Mouse (Mus musculus): ENCODE measurements around the gene Tbx15. TPM values are rescaled to one million over a fixed set of nuclear protein-coding genes. Genes with fewer than 3 reads are reported as not detected.

Tbx15 gene
- polyA plus RNA-seq, 1 experiment from 2014 or later, result 1.1 TPM

DNA sequence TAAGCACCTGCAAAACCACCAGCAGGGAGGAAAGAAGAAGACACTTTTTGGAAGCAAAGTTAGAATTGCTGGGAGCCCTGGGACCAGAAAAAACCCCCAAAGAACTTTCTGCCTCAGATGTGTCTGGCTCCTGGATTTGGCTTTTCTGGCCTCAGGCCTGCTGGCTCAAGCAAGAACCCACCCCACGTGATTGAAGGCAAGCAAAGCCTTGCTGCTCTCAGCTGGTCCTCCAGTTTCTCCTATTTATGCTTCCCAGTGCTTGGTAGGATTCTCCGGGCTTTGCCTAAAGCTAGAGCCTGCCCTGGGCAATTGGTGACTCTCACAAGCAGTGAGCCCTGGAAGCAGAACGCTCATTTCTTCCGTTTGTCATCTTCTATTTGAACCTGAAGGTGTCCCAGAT lies 7.4 kb downstream of the Tbx15 start:
- H3K4me1 ChIP-seq (ENCODE audit: control insufficient read depth, insufficient read depth, low read length), result no peaks in the 10 kb centered on the region
- H3K36me3 ChIP-seq (ENCODE audit: control insufficient read depth, insufficient read depth, low read length), result no peaks in the 10 kb centered on the region
- no peak overlapping the region for H3K27ac ChIP-seq (ENCODE audit: low read length)
- no peak overlapping the region for H3K4me3 ChIP-seq (replicated peaks; ENCODE audit: low read length)
- WGBS, result 4% methylated on average over 4 of the region's 4 CpGs
- no peaks in the 10 kb centered on the region for H3K9me3 ChIP-seq (replicated peaks; ENCODE audit: control insufficient read depth, low read length)
- H3K27me3 ChIP-seq (ENCODE audit: control insufficient read depth, insufficient read depth, low read length), result peaks cover 94% of the 10 kb centered on the region
- no peak overlapping the region for H3K9ac ChIP-seq (ENCODE audit: low read length)
- no peak overlapping the region for H3K4me2 ChIP-seq (ENCODE audit: low read depth, low read length)
- no peak for ATAC-seq (ENCODE audit: insufficient read depth, low FRiP score)

DNA sequence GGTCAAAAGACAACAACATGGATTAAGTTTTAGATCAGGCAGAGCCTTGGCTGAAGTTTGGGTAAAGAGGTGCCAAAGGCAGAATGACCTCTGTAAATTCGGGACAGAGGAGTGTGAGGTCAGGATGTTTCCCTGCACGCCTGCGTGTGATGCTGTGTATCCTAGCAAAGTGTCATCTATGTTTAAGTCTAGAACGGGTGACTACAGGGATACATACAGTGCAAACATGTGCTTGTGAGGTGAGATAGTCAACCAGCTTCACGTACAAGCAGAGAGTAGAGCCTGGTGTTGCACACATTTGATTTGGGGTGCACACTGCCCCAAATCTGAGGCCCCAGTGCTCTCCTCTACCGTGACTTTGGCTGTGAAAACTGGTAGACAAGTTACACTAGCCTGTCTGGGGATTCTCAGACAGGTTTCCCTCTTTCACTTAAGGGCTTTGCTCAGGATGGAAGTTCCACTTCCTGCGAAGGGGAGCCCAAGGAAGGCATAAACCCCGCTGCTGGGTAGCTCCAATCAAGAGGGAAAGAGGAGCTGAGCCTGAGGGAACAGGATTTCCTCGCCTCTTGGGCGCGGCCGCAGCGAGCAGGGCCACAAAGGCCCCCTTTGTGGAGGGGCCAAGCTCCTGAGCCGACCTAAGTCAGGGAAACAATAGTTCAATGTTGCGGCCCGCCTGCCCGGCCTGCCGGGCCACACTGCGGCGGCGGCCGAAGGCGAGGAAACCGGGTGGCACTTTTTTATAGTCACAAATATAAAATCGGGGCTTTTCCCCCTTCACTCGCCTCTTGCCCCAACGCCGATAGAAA lies 8.0 kb downstream of the Tbx15 start:
- no peak overlapping the region for H3K9ac ChIP-seq (ENCODE audit: low read length)
- no peaks in the 10 kb centered on the region for H3K36me3 ChIP-seq (ENCODE audit: control insufficient read depth, insufficient read depth, low read length)
- H3K4me3 ChIP-seq (replicated peaks; ENCODE audit: low read length), result no peak overlapping the region
- H3K4me2 ChIP-seq (ENCODE audit: low read depth, low read length), result no peak overlapping the region
- 2% methylated on average over 28 of the region's 28 CpGs for WGBS
- no peak overlapping the region for H3K27ac ChIP-seq (ENCODE audit: low read length)
- ATAC-seq (ENCODE audit: insufficient read depth, low FRiP score), result no peak
- H3K9me3 ChIP-seq (replicated peaks; ENCODE audit: control insufficient read depth, low read length), result no peaks in the 10 kb centered on the region
- peaks cover 95% of the 10 kb centered on the region for H3K27me3 ChIP-seq (ENCODE audit: control insufficient read depth, insufficient read depth, low read length)
- H3K4me1 ChIP-seq (ENCODE audit: control insufficient read depth, insufficient read depth, low read length), result no peaks in the 10 kb centered on the region; the same call in 1 of the 2 replicates

DNA sequence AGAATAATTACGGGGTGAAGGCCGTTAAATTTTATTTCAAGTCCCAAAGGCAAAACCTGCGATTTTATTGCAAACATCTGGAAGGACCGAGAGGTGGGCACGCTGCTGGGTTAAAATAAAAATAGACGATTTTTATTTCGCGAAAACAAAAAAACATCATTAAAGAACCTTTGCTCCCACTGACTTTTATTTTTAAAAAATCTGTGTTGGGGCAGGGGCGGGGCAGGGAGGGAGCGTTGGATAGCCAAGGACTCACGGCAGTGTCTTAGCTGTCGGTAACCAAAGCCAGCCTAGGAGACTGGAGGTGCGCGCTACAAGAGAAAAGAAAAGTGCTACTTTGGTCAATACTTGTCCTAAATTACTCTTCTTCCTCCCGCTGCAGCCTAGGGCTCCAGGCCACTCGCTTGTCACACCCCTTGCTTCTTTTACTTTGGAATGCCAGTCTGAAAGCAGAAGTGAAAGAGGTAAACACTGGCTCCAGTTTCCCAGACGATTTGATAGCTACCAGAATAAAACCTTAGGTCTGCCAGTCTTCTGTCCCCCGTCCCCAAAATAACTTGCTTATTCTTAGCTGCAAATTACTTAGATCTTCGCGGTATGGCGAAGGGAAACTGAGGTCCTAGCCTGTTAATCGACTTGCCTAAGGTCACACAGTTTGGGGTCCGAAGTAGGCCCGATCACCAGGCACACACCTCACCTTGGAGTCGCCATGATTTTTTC lies 8.8 kb downstream of the Tbx15 start:
- Histone ChIP-seq H3K27ac (ENCODE audit: low read length) (no peak overlapping the region), H3K27me3 (ENCODE audit: control insufficient read depth, insufficient read depth, low read length) (peaks cover 92% of the 10 kb centered on the region), H3K9me3 (replicated peaks; ENCODE audit: control insufficient read depth, low read length) (no peaks in the 10 kb centered on the region), H3K4me2 (ENCODE audit: low read depth, low read length) (no peak overlapping the region), H3K4me3 (replicated peaks; ENCODE audit: low read length) (no peak overlapping the region), H3K36me3 (ENCODE audit: control insufficient read depth, insufficient read depth, low read length) (no peaks in the 10 kb centered on the region), H3K4me1 (ENCODE audit: control insufficient read depth, insufficient read depth, low read length) (peaks cover 6% of the 10 kb centered on the region), H3K9ac (ENCODE audit: low read length) (no peak overlapping the region)
- no peak for ATAC-seq (ENCODE audit: insufficient read depth, low FRiP score)
- 2% methylated on average over 25 of the region's 25 CpGs for WGBS

DNA sequence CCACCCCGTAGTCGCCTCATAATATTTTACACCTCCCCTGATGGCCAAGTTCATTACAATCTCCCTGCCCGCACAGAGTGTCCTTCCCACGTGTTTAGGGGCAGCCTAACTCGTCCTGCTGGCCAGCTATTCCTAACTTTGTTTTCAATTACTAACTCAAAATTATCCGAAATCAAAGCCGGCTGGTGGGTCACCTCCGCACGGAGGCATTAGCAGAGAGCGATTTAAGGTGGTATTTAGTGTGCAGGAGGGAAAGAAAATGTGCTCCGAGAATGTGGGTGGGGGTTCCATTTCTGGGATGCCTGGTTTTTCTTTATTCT lies 9.3 kb downstream of the Tbx15 start:
- H3K4me1 ChIP-seq (ENCODE audit: control insufficient read depth, insufficient read depth, low read length), result peaks cover 8% of the 10 kb centered on the region
- WGBS, result 3% methylated on average over 11 of the region's 11 CpGs
- H3K27me3 ChIP-seq (ENCODE audit: control insufficient read depth, insufficient read depth, low read length), result peaks cover 93% of the 10 kb centered on the region
- H3K4me3 ChIP-seq (replicated peaks; ENCODE audit: low read length), result no peak overlapping the region
- ATAC-seq (ENCODE audit: insufficient read depth, low FRiP score), result no peak
- H3K9ac ChIP-seq (ENCODE audit: low read length), result no peak overlapping the region
- H3K9me3 ChIP-seq (replicated peaks; ENCODE audit: control insufficient read depth, low read length), result no peaks in the 10 kb centered on the region
- H3K27ac ChIP-seq (ENCODE audit: low read length), result no peak overlapping the region
- H3K4me2 ChIP-seq (ENCODE audit: low read depth, low read length), result no peak overlapping the region
- H3K36me3 ChIP-seq (ENCODE audit: control insufficient read depth, insufficient read depth, low read length), result no peaks in the 10 kb centered on the region

DNA sequence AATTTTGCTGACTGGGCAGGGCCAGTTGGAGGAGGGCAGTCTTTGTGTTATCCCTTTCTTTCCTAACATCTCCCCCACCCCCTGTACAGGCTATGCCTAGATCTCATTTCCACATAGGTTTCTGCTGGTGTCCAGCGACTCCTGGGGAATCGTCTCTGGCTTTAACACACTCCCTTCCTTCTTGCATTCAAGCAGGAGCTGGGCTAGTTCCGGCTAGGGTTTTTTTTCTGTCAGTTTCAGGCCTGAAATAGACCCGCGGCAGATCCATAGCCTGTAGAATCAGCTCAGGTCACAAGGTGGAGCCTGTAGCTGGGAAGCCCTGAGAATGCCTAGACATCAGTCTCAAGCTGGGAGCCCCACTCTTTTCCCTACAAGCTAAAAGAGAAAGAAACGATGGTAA lies 9.7 kb downstream of the Tbx15 start:
- H3K4me2 ChIP-seq (ENCODE audit: low read depth, low read length), result no peak overlapping the region
- ATAC-seq (ENCODE audit: insufficient read depth, low FRiP score), result no peak
- H3K36me3 ChIP-seq (ENCODE audit: control insufficient read depth, insufficient read depth, low read length), result no peaks in the 10 kb centered on the region
- no peak overlapping the region for H3K27ac ChIP-seq (ENCODE audit: low read length)
- H3K4me1 ChIP-seq (ENCODE audit: control insufficient read depth, insufficient read depth, low read length), result peaks cover 8% of the 10 kb centered on the region
- peaks cover 93% of the 10 kb centered on the region for H3K27me3 ChIP-seq (ENCODE audit: control insufficient read depth, insufficient read depth, low read length)
- H3K9me3 ChIP-seq (replicated peaks; ENCODE audit: control insufficient read depth, low read length), result no peaks in the 10 kb centered on the region
- H3K4me3 ChIP-seq (replicated peaks; ENCODE audit: low read length), result no peak overlapping the region
- H3K9ac ChIP-seq (ENCODE audit: low read length), result no peak overlapping the region
- WGBS, result 3% methylated on average over 6 of the region's 6 CpGs

DNA sequence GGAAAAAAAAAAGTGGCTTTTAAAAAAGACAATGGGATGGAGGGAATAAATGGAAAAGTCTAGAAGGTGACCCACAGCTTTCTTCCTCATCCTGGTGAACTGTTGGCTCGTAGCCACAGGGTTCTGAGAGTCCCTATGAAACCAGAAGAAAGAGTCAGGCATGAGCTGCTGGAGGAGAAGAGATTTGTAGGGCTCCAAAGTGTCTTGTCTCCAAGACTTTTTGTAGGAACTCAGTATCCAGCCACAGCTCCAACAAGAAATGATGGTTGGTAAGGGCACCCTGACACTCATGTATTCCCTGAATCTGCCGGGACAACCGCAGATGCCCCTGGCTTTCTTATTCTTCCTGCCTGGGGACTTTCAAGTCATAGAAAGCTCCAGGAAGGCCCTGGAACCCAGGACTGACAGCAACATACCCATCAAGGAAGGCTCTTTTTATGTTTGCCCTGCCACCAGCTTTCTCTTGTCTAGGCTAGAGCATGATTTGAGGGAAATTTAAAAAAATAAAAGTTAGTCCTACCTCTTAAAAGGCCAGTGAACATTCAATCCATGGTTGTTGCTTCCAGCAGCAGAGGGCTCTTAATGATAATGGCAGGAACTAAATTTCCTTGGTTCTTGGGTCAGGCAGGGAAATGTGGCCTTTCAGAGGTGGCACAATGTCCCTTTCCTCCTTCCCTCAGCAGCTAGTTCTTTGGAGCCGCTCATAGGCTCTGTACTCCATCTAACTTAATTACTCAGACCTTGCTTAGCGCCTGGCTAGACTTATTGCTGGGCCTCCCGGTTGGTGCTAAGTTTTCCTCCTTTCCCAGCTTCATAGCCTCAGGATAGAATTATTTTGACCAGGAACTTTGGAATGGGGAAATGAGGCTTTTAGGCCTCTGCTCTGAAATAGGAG lies 11.3 kb downstream of the Tbx15 start:
- Histone ChIP-seq H3K4me2 (ENCODE audit: low read depth, low read length) (no peak overlapping the region), H3K4me1 (ENCODE audit: control insufficient read depth, insufficient read depth, low read length) (peaks cover 8% of the 10 kb centered on the region), H3K27ac (ENCODE audit: low read length) (no peak overlapping the region), H3K9me3 (replicated peaks; ENCODE audit: control insufficient read depth, low read length) (no peaks in the 10 kb centered on the region), H3K36me3 (ENCODE audit: control insufficient read depth, insufficient read depth, low read length) (no peaks in the 10 kb centered on the region), H3K27me3 (ENCODE audit: control insufficient read depth, insufficient read depth, low read length) (peaks cover 91% of the 10 kb centered on the region), H3K9ac (ENCODE audit: low read length) (no peak overlapping the region), H3K4me3 (replicated peaks; ENCODE audit: low read length) (no peak overlapping the region)
- no peak for ATAC-seq (ENCODE audit: insufficient read depth, low FRiP score)
- 10% methylated on average over 6 of the region's 6 CpGs for WGBS

DNA sequence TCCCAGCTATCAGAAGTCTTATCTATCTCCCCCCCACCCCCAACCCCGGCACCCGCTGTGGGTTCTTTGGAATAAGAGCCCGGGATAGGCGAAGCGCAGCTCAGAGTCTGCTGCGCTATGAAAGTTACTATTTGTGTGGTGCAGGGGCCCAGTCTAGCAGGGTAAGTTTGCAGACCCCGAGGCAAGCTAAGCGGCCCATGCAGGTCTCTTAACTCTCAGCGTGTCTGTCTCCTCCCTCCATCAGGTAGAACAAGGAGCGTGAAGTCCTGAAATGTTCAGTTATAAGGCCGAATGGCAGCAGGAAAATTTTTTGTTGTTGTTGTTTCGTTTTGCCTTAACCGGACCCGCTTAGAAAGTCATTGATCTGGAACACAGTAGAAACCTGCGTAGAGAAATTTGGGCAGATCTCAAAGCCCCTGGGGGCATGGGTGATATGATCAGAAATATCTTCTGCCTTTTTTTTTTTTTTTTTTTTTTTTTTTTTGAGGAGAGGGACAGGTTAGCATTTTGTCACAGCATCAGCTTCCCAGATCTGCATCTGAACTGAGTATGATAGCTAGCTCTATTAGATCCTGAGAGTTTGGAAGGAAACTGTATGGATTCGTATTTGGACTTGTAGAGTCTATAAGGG lies 12.4 kb downstream of the Tbx15 start:
- H3K4me1 ChIP-seq (ENCODE audit: control insufficient read depth, insufficient read depth, low read length), result peaks cover 8% of the 10 kb centered on the region
- no peak overlapping the region for H3K9ac ChIP-seq (ENCODE audit: low read length)
- 0 out of 2 replicates have a peak overlapping the region, but pooled peaks have one; percentile 3 for H3K4me3 ChIP-seq (replicated peaks; ENCODE audit: low read length)
- no peak overlapping the region for H3K4me2 ChIP-seq (ENCODE audit: low read depth, low read length)
- no peaks in the 10 kb centered on the region for H3K36me3 ChIP-seq (ENCODE audit: control insufficient read depth, insufficient read depth, low read length)
- no peak for ATAC-seq (ENCODE audit: insufficient read depth, low FRiP score)
- 3% methylated on average over 16 of the region's 16 CpGs for WGBS
- peaks cover 92% of the 10 kb centered on the region for H3K27me3 ChIP-seq (ENCODE audit: control insufficient read depth, insufficient read depth, low read length)
- H3K9me3 ChIP-seq (replicated peaks; ENCODE audit: control insufficient read depth, low read length), result no peaks in the 10 kb centered on the region
- H3K27ac ChIP-seq (ENCODE audit: low read length), result no peak overlapping the region

DNA sequence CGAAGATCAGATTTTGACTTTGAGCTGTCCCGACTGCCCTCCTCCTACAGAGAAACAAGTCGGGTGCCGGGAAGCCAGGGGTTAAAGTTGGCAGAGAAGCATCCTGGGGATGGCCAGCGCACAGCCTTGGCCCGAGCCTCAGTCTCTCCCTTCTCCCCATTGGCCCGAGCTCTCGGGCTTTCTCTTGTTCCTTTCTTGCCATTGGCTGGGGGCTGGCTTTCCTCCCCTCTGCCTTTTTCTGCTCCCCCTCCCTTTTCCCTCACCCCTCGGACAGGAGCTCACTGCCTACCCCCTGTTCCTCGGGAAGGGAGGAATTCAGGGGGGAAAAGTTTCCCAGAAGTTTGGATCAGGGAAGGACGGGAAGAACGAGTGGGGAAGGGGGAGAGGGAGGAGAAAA lies 12.9 kb downstream of the Tbx15 start:
- H3K4me1 ChIP-seq (ENCODE audit: control insufficient read depth, insufficient read depth, low read length), result peaks cover 8% of the 10 kb centered on the region
- H3K36me3 ChIP-seq (ENCODE audit: control insufficient read depth, insufficient read depth, low read length), result no peaks in the 10 kb centered on the region
- under 1% methylated on average over 12 of the region's 12 CpGs for WGBS
- H3K27ac ChIP-seq (ENCODE audit: low read length), result no peak overlapping the region
- no peaks in the 10 kb centered on the region for H3K9me3 ChIP-seq (replicated peaks; ENCODE audit: control insufficient read depth, low read length)
- peak overlapping the region; percentile 70 for H3K4me2 ChIP-seq (ENCODE audit: low read depth, low read length)
- peak overlapping the region; percentile 48 for H3K4me3 ChIP-seq (replicated peaks; ENCODE audit: low read length)
- no peak for ATAC-seq (ENCODE audit: insufficient read depth, low FRiP score)
- H3K27me3 ChIP-seq (ENCODE audit: control insufficient read depth, insufficient read depth, low read length), result peaks cover 92% of the 10 kb centered on the region
- no peak overlapping the region for H3K9ac ChIP-seq (ENCODE audit: low read length)
